Mouse (Mus musculus) megakaryocyte, embryonic 14.5 days (primary cell): Measurements from ENCODE around the gene Cln5. TPM values are rescaled to one million over a fixed set of nuclear protein-coding genes. Genes with fewer than 3 reads are reported as not detected.

Source experiments
- H3K27me3 ChIP-seq: replicated peaks from 2 replicates; pipeline ENCODE3; 2012; ENCODE audit warnings: inconsistent platforms
- H3K36me3 ChIP-seq: replicated peaks from 2 replicates; pipeline ENCODE3; 2012; ENCODE audit warnings: low read length, inconsistent platforms, mixed read lengths
- H3K4me1 ChIP-seq: 2 replicates; pipeline ENCODE4 v1.6.1; 2012; ENCODE audit warnings: inconsistent platforms
- H3K4me3 ChIP-seq: replicated peaks from 2 replicates; pipeline ENCODE3; 2012; ENCODE audit warnings: moderate library complexity, mild to moderate bottlenecking, inconsistent platforms
- H3K9me3 ChIP-seq: 2 replicates; pipeline ENCODE4 v1.6.1; 2012; ENCODE audit warnings: inconsistent platforms
- FLI1 ChIP-seq: IDR thresholded peaks from 2 replicates; pipeline ENCODE4 v1.6.1; 2012; ENCODE audit warnings: low read length, inconsistent platforms, mixed read lengths
- GATA1 ChIP-seq: IDR thresholded peaks from 3 replicates; pipeline ENCODE4 v1.6.1; 2012; ENCODE audit warnings: mixed read lengths, low read length, inconsistent platforms, borderline replicate concordance
- polyA plus RNA-seq: library from polyadenylated mRNA; stranded (reverse); fragments of >175 nt; gene quantifications from 2 replicates; pipeline ENCODE4 v1.2.3, GENCODE M21; 2012; ENCODE audit warnings: low replicate concordance; ENCODE audit not compliant: insufficient read depth

The Cln5 gene
- polyA plus RNA-seq, 1 experiment, result 3.6 TPM

- Histone ChIP-seq H3K9me3 (no peaks in the 10 kb centered on the region), H3K4me1 (peaks cover 7% of the 10 kb centered on the region), H3K36me3 (no peaks in the 10 kb centered on the region), H3K27me3 (peaks cover 4% of the 10 kb centered on the region), H3K4me3 (no peak overlapping the region)
- TF ChIP-seq FLI1, result no peak
- no peak for TF ChIP-seq GATA1
Observed at GRCm38 (mm10) chr14:103102731-103103335, 32.8 kb downstream of the Cln5 start.

GRCm38 (mm10) chr14:103106301-103106700 lies 36.3 kb downstream of the Cln5 start:
- no peak for TF ChIP-seq GATA1
- TF ChIP-seq FLI1, result no peak
- H3K27me3 ChIP-seq, result no peaks in the 10 kb centered on the region
- no peaks in the 10 kb centered on the region for H3K9me3 ChIP-seq
- peaks cover 9% of the 10 kb centered on the region for H3K4me1 ChIP-seq
- H3K4me3 ChIP-seq, result no peak overlapping the region
- no peaks in the 10 kb centered on the region for H3K36me3 ChIP-seq

- Histone ChIP-seq H3K27me3 (no peaks in the 10 kb centered on the region), H3K36me3 (peaks cover 28% of the 10 kb centered on the region), H3K9me3 (no peaks in the 10 kb centered on the region), H3K4me3 (no peak overlapping the region), H3K4me1 (peaks cover 4% of the 10 kb centered on the region; the same call in 1 of the 2 replicates)
- TF ChIP-seq FLI1 (no peak), GATA1 (no peak)
Observed at GRCm38 (mm10) chr14:103109971-103110370, 40.0 kb downstream of the Cln5 start.

- Histone ChIP-seq H3K27me3 (no peaks in the 10 kb centered on the region), H3K4me1 (peaks cover 15% of the 10 kb centered on the region), H3K4me3 (no peak overlapping the region), H3K36me3 (peaks cover 56% of the 10 kb centered on the region), H3K9me3 (no peaks in the 10 kb centered on the region)
- TF ChIP-seq FLI1 (no peak), GATA1 (no peak)
Observed at GRCm38 (mm10) chr14:103112606-103113363, 42.8 kb downstream of the Cln5 start.

- Histone ChIP-seq H3K36me3 (peaks cover 78% of the 10 kb centered on the region), H3K4me3 (no peak overlapping the region), H3K4me1 (peaks cover 11% of the 10 kb centered on the region), H3K9me3 (no peaks in the 10 kb centered on the region), H3K27me3 (no peaks in the 10 kb centered on the region)
- TF ChIP-seq GATA1 (no peak), FLI1 (no peak)
Observed at GRCm38 (mm10) chr14:103114994-103115670, 45.1 kb downstream of the Cln5 start.

GRCm38 (mm10) chr14:103125756-103126155 lies 55.7 kb downstream of the Cln5 start:
- Histone ChIP-seq H3K36me3 (peaks cover 94% of the 10 kb centered on the region), H3K4me1 (no peaks in the 10 kb centered on the region), H3K9me3 (no peaks in the 10 kb centered on the region), H3K27me3 (no peaks in the 10 kb centered on the region), H3K4me3 (no peak overlapping the region)
- TF ChIP-seq FLI1 (no peak), GATA1 (no peak)

Other genes starting within 250 kb of the Cln5 start
- gene Kctd12, start 87.6 kb upstream of the Cln5 start, polyA plus RNA-seq, result 7.0 and 13.9 TPM in 2 replicates
- 0.13 TPM in 1 of 2 replicates, not detected in the other for gene Acod1, start 23.2 kb upstream of the Cln5 start, polyA plus RNA-seq
- 2.0 and 5.1 TPM in 2 replicates for gene Fbxl3, start 29.4 kb downstream of the Cln5 start, polyA plus RNA-seq